8 mouse cellular contexts compared by ENCODE assay signal in genomic region chr16:98081140-98081539, GRCm38 (mm10). TPM values are rescaled to one million over a fixed set of nuclear protein-coding genes. Genes with fewer than 3 reads are reported as not detected.
DNase-seq lines count a peak whose midpoint lies in the region; ATAC-seq and TF ChIP-seq lines count a peak whose summit lies in the region.
"Not testable (repeated sequence)": the region's sequence is repeated elsewhere in the genome, so short reads cannot be mapped to it uniquely, and the experiment has no call there.

No protein-coding gene starts in this region.

- not testable (repeated sequence) for H3K27ac ChIP-seq in embryonic fibroblast, embryonic 13.5 days (ENCODE audit: insufficient read depth, low read length); heart, embryonic 13.5 days (replicated peaks); limb, embryonic 14.5 days (replicated peaks; ENCODE audit: low read depth, low read length); macrophage
- 0 out of 2 replicates have a peak overlapping the region, but pooled peaks have one; percentile 80 for H3K27ac ChIP-seq in intestine, embryonic 14.5 days (ENCODE audit: low read depth)
- peak overlapping the region; percentile 62 for H3K27ac ChIP-seq in neural tube, embryonic 13.5 days (replicated peaks)

- peak overlapping the region; percentile 79 for H3K4me2 ChIP-seq in heart, embryonic 13.5 days
- peak overlapping the region; percentile 55 for H3K4me2 ChIP-seq in intestine, embryonic 14.5 days (ENCODE audit: low read length)
- H3K4me2 ChIP-seq in limb, embryonic 14.5 days (replicated peaks; ENCODE audit: low read depth, low read length, severe bottlenecking) = peak overlapping the region; percentile 62
- H3K4me2 ChIP-seq in neural tube, embryonic 13.5 days = peak overlapping the region; percentile 67

- H3K79me3 ChIP-seq in C2C12 (ENCODE audit: low read depth) = peaks cover 16% of the 10 kb centered on the region

- 71% methylated on average over 1 of the region's 1 CpGs for WGBS in heart, embryonic 13.5 days
- WGBS in intestine, embryonic 14.5 days = 86% methylated on average over 1 of the region's 1 CpGs
- 88% methylated on average over 1 of the region's 1 CpGs for WGBS in limb, embryonic 14.5 days
- 100% methylated on average over 1 of the region's 1 CpGs for WGBS in macrophage (ENCODE audit: missing documents)
- 42% methylated on average over 1 of the region's 1 CpGs for WGBS in neural tube, embryonic 13.5 days

- H3K9ac ChIP-seq in heart, embryonic 13.5 days = peak overlapping the region; percentile 86
- H3K9ac ChIP-seq in intestine, embryonic 14.5 days (ENCODE audit: low read length) = peak overlapping the region; percentile 59; the same call in 1 of the 2 replicates
- H3K9ac ChIP-seq in limb, embryonic 14.5 days (ENCODE audit: low read depth, low read length, severe bottlenecking) = peak overlapping the region; percentile 62
- peak overlapping the region; percentile 72 for H3K9ac ChIP-seq in neural tube, embryonic 13.5 days

- H3K36me3 ChIP-seq in C2C12 (ENCODE audit: control insufficient read depth, insufficient read depth); heart, embryonic 13.5 days; intestine, embryonic 14.5 days (ENCODE audit: control insufficient read depth, insufficient read depth, low read length); limb, embryonic 14.5 days (ENCODE audit: control insufficient read depth, insufficient read depth, low read length); macrophage (ENCODE audit: inconsistent target); neural tube, embryonic 13.5 days: not testable (repeated sequence)

- not testable (repeated sequence) for H3ac ChIP-seq in C2C12 (ENCODE audit: control insufficient read depth, insufficient read length, low read depth)

- H3K4me3 ChIP-seq in C2C12 (ENCODE audit: insufficient read depth, poor library complexity, severe bottlenecking) (peak overlapping the region; percentile 40), macrophage (ENCODE audit: inconsistent target) (peak overlapping the region; percentile 86)
- peak overlapping the region; percentile 90 for H3K4me3 ChIP-seq in embryonic fibroblast, embryonic 13.5 days (ENCODE audit: insufficient read depth, low read length)
- peak overlapping the region; percentile 86 for H3K4me3 ChIP-seq in heart, embryonic 13.5 days
- peak overlapping the region; percentile 70 for H3K4me3 ChIP-seq in intestine, embryonic 14.5 days (ENCODE audit: low read depth, low read length)
- H3K4me3 ChIP-seq in limb, embryonic 14.5 days (replicated peaks; ENCODE audit: low read length) = peak overlapping the region; percentile 72
- peak overlapping the region; percentile 63 for H3K4me3 ChIP-seq in neural tube, embryonic 13.5 days

- TF ChIP-seq CTCF in C2C12 (IDR thresholded peaks at IDR 0.05; ENCODE audit: control insufficient read depth, insufficient read depth, insufficient read length); brain, embryonic 14.5 days (IDR thresholded peaks at IDR 0.05; ENCODE audit: borderline replicate concordance, extremely low read depth, insufficient read depth, insufficient read length); embryonic fibroblast, embryonic 13.5 days (IDR thresholded peaks at IDR 0.05; ENCODE audit: borderline replicate concordance, insufficient read depth, low read length): not testable (repeated sequence)

- ATAC-seq in heart, embryonic 13.5 days (ENCODE audit: extremely low read depth, insufficient number of reproducible peaks, low FRiP score, low TSS enrichment); intestine, embryonic 14.5 days (replicated peaks; ENCODE audit: low FRiP score, low TSS enrichment, low read depth); limb, embryonic 14.5 days (ENCODE audit: low FRiP score, low read depth); neural tube, embryonic 13.5 days (ENCODE audit: low read depth): not testable (repeated sequence)

- H3K79me2 ChIP-seq in C2C12 (ENCODE audit: control insufficient read depth, insufficient read depth) (peaks cover 44% of the 10 kb centered on the region), macrophage (ENCODE audit: inconsistent target) (peaks cover 33% of the 10 kb centered on the region; the same call in 1 of the 2 replicates)

- not testable (repeated sequence) for H3K27me3 ChIP-seq in C2C12 (ENCODE audit: control insufficient read depth, insufficient read depth, insufficient read length); heart, embryonic 13.5 days (replicated peaks); intestine, embryonic 14.5 days (replicated peaks; ENCODE audit: control insufficient read depth, insufficient read depth, low read length); limb, embryonic 14.5 days (ENCODE audit: control insufficient read depth, insufficient read depth, low read length); neural tube, embryonic 13.5 days

- DNase-seq in brain, embryonic 14.5 days (ENCODE audit: low read depth) = peak; percentile 75
- DNase-seq in intestine, embryonic 14.5 days (ENCODE audit: low spot score); limb, embryonic 14.5 days (ENCODE audit: low spot score): not testable (repeated sequence)

- H3K4me1 ChIP-seq in embryonic fibroblast, embryonic 13.5 days (ENCODE audit: control insufficient read depth, insufficient read depth, low read length); intestine, embryonic 14.5 days (replicated peaks; ENCODE audit: control insufficient read depth, insufficient read depth, low read length); limb, embryonic 14.5 days (ENCODE audit: control insufficient read depth, insufficient read depth, low read length): not testable (repeated sequence)
- H3K4me1 ChIP-seq in heart, embryonic 13.5 days = peaks cover 22% of the 10 kb centered on the region
- H3K4me1 ChIP-seq in neural tube, embryonic 13.5 days (replicated peaks) = peaks cover 18% of the 10 kb centered on the region

- TF ChIP-seq POLR2A in brain, embryonic 14.5 days (IDR thresholded peaks at IDR 0.05; ENCODE audit: borderline replicate concordance, extremely low read depth, insufficient read depth, insufficient read length, poor library complexity, severe bottlenecking); embryonic fibroblast, embryonic 13.5 days (IDR thresholded peaks at IDR 0.05; ENCODE audit: low read depth, low read length); limb, embryonic 14.5 days (IDR thresholded peaks at IDR 0.05; ENCODE audit: borderline replicate concordance, extremely low read depth, insufficient read depth, insufficient read length): not testable (repeated sequence)

- not testable (repeated sequence) for H3K9me3 ChIP-seq in heart, embryonic 13.5 days; intestine, embryonic 14.5 days (ENCODE audit: control insufficient read depth, low read length); limb, embryonic 14.5 days (ENCODE audit: control insufficient read depth, low read length); neural tube, embryonic 13.5 days

RNA-seq across cellular contexts. Expression of gene A630089N07Rik, which starts 1.1 kb away (rescaled TPM):
- 1.2 TPM for polyA plus RNA-seq in C2C12 (2012; fragmentation: generic; extraction: Trizol)
- 5.5 and 10.0 TPM in 2 replicates for polyA plus RNA-seq in brain, embryonic 14.5 days (2012; rRNA removed)
- 15.7 and 16.1 TPM in 2 replicates for polyA plus RNA-seq in embryonic fibroblast, embryonic 13.5 days (2011; ENCODE audit: insufficient read length, low read depth, missing spikeins)
- polyA plus RNA-seq in heart, embryonic 13.5 days (2015; fragmentation: Nextera tagmentation; extraction: Ambion mirVana) = 11.1 and 11.9 TPM in 2 replicates
- polyA plus RNA-seq in intestine, embryonic 14.5 days (2014; fragmentation: Nextera tagmentation; extraction: Ambion mirVana) = 21.4 and 24.9 TPM in 2 replicates
- polyA plus RNA-seq in limb, embryonic 14.5 days (2012; rRNA removed) = 6.5 and 10.3 TPM in 2 replicates
- polyA plus RNA-seq in limb, embryonic 14.5 days (2014; fragmentation: Nextera tagmentation; extraction: Ambion mirVana) = 15.9 and 21.0 TPM in 2 replicates
- 10 to 100 TPM in 20 of 26 experiments, 1 to 10 TPM in 6; 3.1 to 55.2 (median 26.4) TPM for total RNA-seq in macrophage (2018; cell fraction: chromatin; rRNA removed)
- 1 to 10 TPM in 25 of 26 experiments, under 1 TPM in 1; 0.72 to 4.6 (median 2.3) TPM for total RNA-seq in macrophage (2018; cell fraction: cytosol; rRNA removed)
- total RNA-seq in macrophage (2018; cell fraction: nucleus; rRNA removed) = 10 to 100 TPM in 15 of 26 experiments, 1 to 10 TPM in 11; 2.6 to 61.6 (median 13.6) TPM
- 1.6 to 6.3 TPM (median 2.9 TPM) in 3 replicates for polyA plus RNA-seq in macrophage (2018)
- 11.6 and 15.8 TPM in 2 replicates for polyA plus RNA-seq in neural tube, embryonic 13.5 days (2015; fragmentation: Nextera tagmentation; extraction: Ambion mirVana)

Comparison
In these comparisons a context has a peak if more than half of its experiments do, and no peak if none do; other contexts are left out.
1. H3K4me3 ChIP-seq: peak in every context shown above with its lines; median percentile 90 in embryonic fibroblast, embryonic 13.5 days; 86 in heart, embryonic 13.5 days; 86 in macrophage; 72 in limb, embryonic 14.5 days; 70 in intestine, embryonic 14.5 days; 63 in neural tube, embryonic 13.5 days; 40 in C2C12.